Mouse (Mus musculus) urinary bladder, postnatal 14 days (tissue): Measurements from ENCODE around the gene Plxna2.
A peak's percentile ranks its signal among the peaks of the same experiment; 100 is the strongest.

Source experiments
- DNase-seq: peaks from one replicate; pipeline ENCODE4 v3.0.0; 2021; ENCODE audit warnings: low spot score

Plxna2 gene

DNA sequence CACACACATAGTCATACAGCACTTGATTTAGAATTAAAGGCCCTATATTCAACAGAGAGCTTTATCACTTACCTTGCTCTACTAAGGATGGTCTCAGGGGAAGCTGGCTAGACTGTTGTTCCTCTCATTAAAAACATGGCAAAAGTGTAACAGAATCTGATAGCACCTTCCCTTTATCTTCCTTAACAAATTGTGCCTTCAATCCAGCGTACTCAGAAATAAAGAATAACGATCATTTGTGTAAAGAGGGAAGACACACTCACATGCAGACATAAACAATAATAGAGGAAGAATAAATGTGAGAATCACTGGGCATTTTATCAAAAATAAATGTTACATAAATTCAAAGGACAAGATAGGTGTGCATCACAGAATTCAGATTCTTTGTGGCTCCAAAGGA, at the start of gene Plxna2:
Gene Plxna2, plus strand, starts transcription at position 301 of the 400 bp plus-strand sequence.
- DNase-seq, result no peak

DNA sequence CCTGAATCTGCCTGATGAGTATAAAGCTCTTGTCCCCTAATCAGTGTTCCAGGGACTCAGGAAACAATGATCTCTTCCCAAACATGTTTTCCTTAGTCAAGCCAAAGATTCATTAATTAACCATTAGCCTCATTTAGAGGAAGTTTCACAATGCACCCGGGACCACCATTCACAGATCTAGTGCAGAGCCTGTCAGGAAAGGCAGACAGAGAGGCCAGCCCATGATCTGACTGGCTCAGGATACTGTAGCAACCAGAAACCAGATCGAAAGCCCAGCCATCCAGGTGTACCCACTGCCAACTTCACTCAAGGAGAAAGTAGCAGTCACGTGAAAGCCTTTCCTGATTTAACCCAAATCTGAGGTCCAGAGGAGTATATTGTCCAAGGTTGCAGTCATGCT, 44.1 kb upstream of the Plxna2 start:
- DNase-seq, result no peak

DNA sequence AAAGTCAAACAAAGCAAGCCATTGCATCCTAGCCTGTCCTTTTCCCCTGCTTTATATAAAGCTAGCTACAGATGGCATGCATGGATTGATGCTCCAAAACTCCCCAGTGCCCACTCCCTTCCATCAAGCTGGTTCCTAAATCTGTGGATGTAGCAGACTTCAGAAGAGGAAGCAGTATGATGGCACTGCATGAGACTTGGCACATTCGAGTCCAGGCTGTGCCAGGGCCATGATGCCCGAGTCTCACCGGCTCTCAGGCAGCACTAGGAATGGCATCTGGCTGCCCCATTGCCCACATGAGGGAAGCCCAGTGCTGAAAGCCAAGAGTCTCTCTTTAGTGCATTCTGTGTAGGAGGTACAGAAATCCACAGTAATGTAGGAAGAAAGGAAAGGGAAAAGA, 39.7 kb upstream of the Plxna2 start:
- no peak for DNase-seq

- no peak for DNase-seq
Observed at GRCm38 (mm10) chr1:194580539-194580938, 37.5 kb upstream of the Plxna2 start.

DNA sequence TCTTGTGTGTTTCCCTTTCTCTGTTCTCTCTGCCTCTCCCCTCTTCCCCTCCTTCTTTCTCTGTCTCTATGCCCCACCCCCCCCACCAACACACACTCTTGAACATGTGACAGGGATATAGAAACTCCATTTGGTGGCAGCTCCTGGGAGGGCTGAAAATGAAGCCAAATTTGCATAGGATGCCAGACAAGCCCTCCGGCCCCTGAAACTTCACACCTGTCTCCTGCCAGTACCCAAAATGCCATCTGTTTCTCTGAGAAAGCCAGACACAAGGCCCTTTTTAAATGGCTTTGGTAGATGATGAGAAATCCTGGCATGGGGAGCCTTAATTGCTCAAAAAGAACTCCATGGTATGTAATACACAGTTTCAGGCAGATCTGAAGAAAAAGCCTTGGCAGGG, 31.3 kb upstream of the Plxna2 start:
- DNase-seq, result no peak

DNA sequence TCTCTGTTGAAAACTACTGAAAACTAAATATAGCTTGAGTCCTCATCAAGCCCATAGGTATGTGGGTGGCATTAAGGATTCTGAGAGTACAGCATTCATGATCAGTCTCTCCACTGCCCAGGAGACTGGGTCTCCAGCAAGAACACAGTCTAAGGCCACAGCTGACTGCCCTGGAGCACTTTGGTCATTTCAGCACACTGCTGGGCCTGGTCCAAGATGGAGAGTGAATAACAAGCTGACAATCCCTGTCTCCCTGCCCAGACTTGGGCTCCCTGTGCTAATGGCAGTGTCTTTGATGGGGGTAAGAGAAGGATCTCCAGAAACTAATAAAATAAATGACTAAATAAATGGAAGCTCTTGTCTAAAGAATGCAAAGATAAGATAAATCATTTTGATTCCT, 30.5 kb upstream of the Plxna2 start:
- DNase-seq, result peak; percentile 18

- no peak for DNase-seq
Observed at GRCm38 (mm10) chr1:194587956-194588668, 29.9 kb upstream of the Plxna2 start.

GRCm38 (mm10) chr1:194588711-194589451, 29.1 kb upstream of the Plxna2 start:
- DNase-seq, result peak; percentile 47

- DNase-seq, result no peak
Observed at GRCm38 (mm10) chr1:194593155-194593554, 24.9 kb upstream of the Plxna2 start.

DNA sequence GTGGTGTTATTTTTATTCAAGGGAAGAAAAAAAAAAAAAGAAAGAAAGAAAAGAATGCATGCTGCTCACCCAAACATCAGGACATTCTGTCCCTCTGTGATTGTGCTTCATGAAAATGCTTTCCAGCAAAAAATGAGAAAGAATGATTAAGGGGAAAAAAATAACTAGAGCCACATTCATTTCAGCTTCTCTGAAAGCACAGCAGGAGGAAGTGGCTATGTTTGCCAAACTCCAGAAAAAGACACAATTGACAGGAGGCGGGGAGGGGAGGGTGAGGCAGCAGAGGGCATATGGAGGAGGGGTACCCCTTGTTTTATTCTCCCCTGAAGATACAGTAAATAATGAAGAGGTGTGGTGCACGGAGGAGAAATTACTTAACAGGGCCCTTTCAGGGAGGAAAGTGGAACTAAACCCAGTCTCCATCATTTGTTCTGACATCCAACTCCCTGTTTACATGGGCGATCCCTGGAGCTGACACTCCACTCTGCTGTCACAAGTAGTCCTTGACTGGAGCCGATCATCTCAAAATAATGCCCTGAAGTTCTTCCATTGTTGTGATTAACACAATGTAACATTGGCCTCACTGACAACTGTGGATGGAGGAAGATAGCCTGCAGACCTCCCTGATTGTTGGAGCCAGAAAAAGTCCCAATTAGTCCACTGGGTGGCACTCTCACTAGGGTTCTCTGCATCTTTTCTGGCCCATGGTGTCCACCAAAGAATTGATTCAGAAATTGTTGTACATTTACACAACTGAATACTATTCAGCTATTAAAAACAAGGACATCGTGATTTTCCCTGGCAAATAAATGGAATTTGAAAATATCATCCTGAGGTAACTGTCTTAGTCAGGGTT, 10.4 kb upstream of the Plxna2 start:
- no peak for DNase-seq

DNA sequence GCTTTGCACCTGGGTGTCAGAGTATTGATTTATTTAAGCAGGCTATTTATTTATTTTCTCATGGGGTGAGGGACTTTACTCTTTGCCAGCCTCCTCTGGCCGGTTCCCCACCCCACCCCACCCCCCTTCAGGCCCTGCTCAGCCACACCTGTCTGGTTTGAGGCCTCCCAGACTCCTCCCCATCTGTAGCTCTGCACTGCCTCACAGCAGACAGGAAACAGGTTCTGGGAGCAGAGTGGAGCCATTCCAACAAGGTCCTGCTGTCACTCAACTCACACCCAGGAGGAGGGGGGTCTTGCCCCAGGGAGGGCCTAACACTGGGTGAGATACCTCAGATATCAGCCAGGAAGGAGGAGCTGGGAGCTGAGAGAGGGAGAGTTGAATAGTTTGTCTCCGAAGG, 7.5 kb upstream of the Plxna2 start:
- DNase-seq, result no peak

GRCm38 (mm10) chr1:194612628-194613027, 5.4 kb upstream of the Plxna2 start:
- DNase-seq, result no peak

- no peak for DNase-seq
Observed at GRCm38 (mm10) chr1:194613271-194613834, 4.7 kb upstream of the Plxna2 start.

- DNase-seq, result no peak
Observed at GRCm38 (mm10) chr1:194613923-194614830, 3.8 kb upstream of the Plxna2 start.

GRCm38 (mm10) chr1:194616136-194616535, 1.9 kb upstream of the Plxna2 start:
- DNase-seq, result no peak

DNA sequence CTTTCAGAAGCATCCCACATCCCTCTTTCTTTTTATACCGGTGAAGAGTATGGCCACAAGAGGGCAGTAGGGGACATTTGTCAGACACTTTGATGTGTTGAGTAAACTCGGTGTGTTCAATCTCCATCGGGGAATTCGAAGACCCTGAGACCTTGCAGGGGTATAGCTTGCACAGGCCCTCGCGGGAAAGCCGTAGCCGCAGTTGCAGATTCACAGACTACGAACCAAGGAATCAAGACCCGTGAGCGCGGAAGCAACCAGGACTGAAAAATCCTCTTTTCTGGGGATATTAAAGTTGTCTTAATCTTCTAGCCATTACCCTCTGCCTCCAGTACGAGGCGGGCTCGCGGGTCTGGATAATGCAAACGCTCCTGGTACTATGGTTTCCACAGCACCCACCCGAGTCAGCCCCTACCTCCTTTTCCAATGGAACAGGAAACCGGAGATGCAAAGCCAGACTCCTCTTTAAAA, 858 bp downstream of the Plxna2 start:
- peak; percentile 86 for DNase-seq

GRCm38 (mm10) chr1:194619353-194620244, 1.6 kb downstream of the Plxna2 start:
- peak; percentile 84 for DNase-seq

DNA sequence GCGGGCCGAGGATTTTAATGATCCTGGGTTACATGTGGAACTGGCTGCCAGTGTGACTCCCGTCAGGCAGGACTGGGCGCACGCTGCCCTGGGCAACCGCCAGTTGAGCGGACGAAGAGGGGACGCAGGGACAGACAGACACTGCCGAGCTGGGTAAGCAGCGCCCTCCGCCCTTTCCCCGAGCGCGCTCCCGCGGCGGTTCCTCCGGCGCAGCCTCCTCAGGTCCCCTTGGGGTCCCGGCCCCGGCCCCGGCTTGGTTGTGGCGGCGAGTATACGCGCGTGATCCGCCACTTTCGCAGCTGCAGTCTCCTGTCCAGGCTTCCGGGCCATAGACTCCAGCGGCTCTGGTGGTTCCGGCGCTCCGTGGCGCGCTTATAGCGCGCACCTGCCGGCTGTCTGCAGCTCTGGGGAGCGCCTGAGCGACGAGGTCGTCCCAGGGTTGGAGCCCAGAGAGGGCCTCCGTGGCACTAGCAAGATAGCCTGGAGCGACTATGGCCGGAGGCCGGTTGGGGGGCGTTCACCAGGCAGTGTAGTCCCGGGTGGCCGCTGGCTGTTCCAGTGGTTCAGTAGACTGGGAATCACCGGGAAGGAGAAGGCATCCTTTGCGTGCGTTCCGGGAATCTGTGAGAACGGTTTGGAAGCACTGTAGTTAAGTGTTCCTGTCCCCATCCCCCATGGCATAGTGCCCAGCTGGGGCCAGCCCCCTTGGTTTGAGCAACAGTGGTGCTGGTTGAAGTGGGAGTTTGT, 2.4 kb downstream of the Plxna2 start:
- peak; percentile 50 for DNase-seq

- no peak for DNase-seq
Observed at GRCm38 (mm10) chr1:194622174-194622573, 4.2 kb downstream of the Plxna2 start.
